Mouse (Mus musculus) heart, adult 8-10 months (tissue): ENCODE data around the gene Olfr160. TPM values are rescaled to one million over a fixed set of nuclear protein-coding genes. Genes with fewer than 3 reads are reported as not detected.

ENCODE experiments used
- total RNA-seq, 4 experiments: library from RNA; stranded (reverse); gene quantifications; 2 replicates each; pipeline ENCODE4 v1.2.4; 2022

Gene Olfr160
- total RNA-seq, 4 experiments from 2014 or later = not detected

Other genes starting within 250 kb of the Olfr160 start
- gene Msantd2, start 226.9 kb downstream of the Olfr160 start, total RNA-seq = 1 to 10 TPM; 3.5 to 7.7 (median 5.4) TPM
- gene Esam, start 188.2 kb downstream of the Olfr160 start, total RNA-seq = 10 to 100 TPM; 53.1 to 62.0 (median 57.0) TPM
- 1 to 10 TPM; 1.9 to 5.2 (median 3.7) TPM for gene Vsig2, start 177.0 kb downstream of the Olfr160 start, total RNA-seq
- 10 to 100 TPM in 2 of 4 experiments, 1 to 10 TPM in 2; 4.8 to 11.7 (median 8.5) TPM for gene Nrgn, start 163.3 kb downstream of the Olfr160 start, total RNA-seq
- 10 to 100 TPM in 1 of 4 experiments, 1 to 10 TPM in 3; 8.4 to 10.0 (median 9.1) TPM for gene Siae, start 160.6 kb downstream of the Olfr160 start, total RNA-seq
- 1 to 10 TPM; 2.7 to 3.6 (median 2.9) TPM for gene Spa17, start 102.5 kb downstream of the Olfr160 start, total RNA-seq
- 10 to 100 TPM; 29.8 to 35.8 (median 34.0) TPM for gene Tbrg1, start 58.9 kb downstream of the Olfr160 start, total RNA-seq
- gene Panx3, start 47.0 kb downstream of the Olfr160 start, total RNA-seq = not detected
- gene Olfr874, start 28.9 kb upstream of the Olfr160 start, total RNA-seq = not detected
- gene Olfr875, start 55.6 kb upstream of the Olfr160 start, total RNA-seq = not detected
- not detected for gene Olfr876, start 86.8 kb upstream of the Olfr160 start, total RNA-seq
- not detected for gene Olfr877, start 138.0 kb upstream of the Olfr160 start, total RNA-seq
- gene Olfr145, start 180.5 kb upstream of the Olfr160 start, total RNA-seq = not detected
- not detected for gene Olfr878, start 201.6 kb upstream of the Olfr160 start, total RNA-seq